Mouse (Mus musculus): ENCODE results near the gene Ccdc80. TPM values are rescaled to one million over a fixed set of nuclear protein-coding genes. Genes with fewer than 3 reads are reported as not detected.

The Ccdc80 gene
- polyA plus RNA-seq, 1 experiment from 2014 or later, result 4.4 TPM

Other genes starting within 250 kb of the Ccdc80 start
- not detected in 2 replicates for gene Cd200r2, start 226.3 kb upstream of the Ccdc80 start, polyA plus RNA-seq (2015; fragmentation: Nextera tagmentation; extraction: Ambion mirVana)
- not detected in 2 replicates for gene Cd200r3, start 149.7 kb upstream of the Ccdc80 start, polyA plus RNA-seq (2015; fragmentation: Nextera tagmentation; extraction: Ambion mirVana)
- gene Slc35a5, start 65.3 kb downstream of the Ccdc80 start, polyA plus RNA-seq (2015; fragmentation: Nextera tagmentation; extraction: Ambion mirVana), result 27.5 and 30.0 TPM in 2 replicates
- 46.0 and 48.8 TPM in 2 replicates for gene Atg3, start 65.4 kb downstream of the Ccdc80 start, polyA plus RNA-seq (2015; fragmentation: Nextera tagmentation; extraction: Ambion mirVana)
- gene Btla, start 130.9 kb downstream of the Ccdc80 start, polyA plus RNA-seq (2015; fragmentation: Nextera tagmentation; extraction: Ambion mirVana), result 0.15 and 0.46 TPM in 2 replicates